Mouse (Mus musculus): ENCODE data around the gene Hadha.

GRCm38 (mm10) chr5:30103340-30103739 lies 51.6 kb downstream of the Hadha start:
- TF ChIP-seq CTCF (IDR thresholded peaks at IDR 0.05; ENCODE audit: low read depth) (no peak), EP300 (optimal IDR thresholded peaks at IDR 0.05) (no peak)
